Mouse (Mus musculus): ENCODE measurements around the gene Slc35a1. TPM values are rescaled to one million over a fixed set of nuclear protein-coding genes. Genes with fewer than 3 reads are reported as not detected.

The Slc35a1 gene
- polyA plus RNA-seq, 1 experiment from 2014 or later = 49.7 TPM

DNA sequence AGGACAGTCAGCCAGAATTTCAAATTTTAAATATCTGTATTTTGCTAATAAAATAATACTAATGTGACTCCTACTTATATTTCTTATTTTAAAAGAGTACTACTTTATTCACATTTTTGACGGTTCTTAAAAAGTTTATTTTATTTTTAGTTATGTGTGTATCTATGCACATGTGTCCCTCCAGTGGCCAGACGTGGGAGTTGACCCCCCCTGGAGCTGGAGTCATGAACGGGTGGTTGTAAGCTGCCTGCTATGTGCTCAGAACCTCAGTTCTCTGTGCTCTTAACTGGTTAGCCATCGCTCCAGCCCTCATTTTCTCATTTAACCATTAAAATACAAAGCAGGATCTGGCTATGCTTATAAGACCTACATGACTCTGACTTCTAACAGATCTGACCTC, 15.8 kb upstream of the Slc35a1 start:
- no peaks in the 10 kb centered on the region for H3K4me1 ChIP-seq
- no peaks in the 10 kb centered on the region for H3K9me3 ChIP-seq
- no peak overlapping the region for H3K4me3 ChIP-seq
- no peaks in the 10 kb centered on the region for H3K27me3 ChIP-seq (replicated peaks)
- H3K4me2 ChIP-seq (replicated peaks) = no peak overlapping the region
- WGBS = 76% methylated on average over 4 of the region's 4 CpGs
- no peak overlapping the region for H3K27ac ChIP-seq
- no peak overlapping the region for H3K9ac ChIP-seq
- no peak for ATAC-seq (ENCODE audit: low FRiP score, low read depth)
- no peaks in the 10 kb centered on the region for H3K36me3 ChIP-seq

DNA sequence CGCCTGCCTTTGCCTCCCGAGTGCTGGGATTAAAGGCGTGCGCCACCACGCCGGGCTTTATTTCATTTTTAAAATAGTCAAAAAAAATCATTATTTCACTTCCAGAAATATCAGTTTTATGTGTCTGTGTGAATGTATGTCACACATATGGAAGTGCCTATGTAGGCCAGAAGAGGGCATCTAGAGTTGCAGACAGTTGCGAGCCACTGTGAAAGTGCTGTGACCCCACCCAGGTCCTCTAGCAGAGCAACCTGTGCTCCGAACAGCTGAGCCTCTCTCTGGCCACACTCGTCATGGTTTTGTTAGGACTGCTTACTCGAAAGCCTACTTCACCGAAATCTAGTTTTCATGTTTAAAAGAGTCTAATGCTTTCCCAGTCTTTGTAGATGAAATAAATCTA, 15.0 kb upstream of the Slc35a1 start:
- ATAC-seq (ENCODE audit: low FRiP score, low read depth) = no peak
- Histone ChIP-seq H3K4me2 (replicated peaks) (no peak overlapping the region), H3K9me3 (no peaks in the 10 kb centered on the region), H3K36me3 (no peaks in the 10 kb centered on the region), H3K4me3 (no peak overlapping the region), H3K4me1 (no peaks in the 10 kb centered on the region), H3K9ac (no peak overlapping the region), H3K27me3 (replicated peaks) (no peaks in the 10 kb centered on the region), H3K27ac (no peak overlapping the region)
- WGBS = 96% methylated on average over 11 of the region's 11 CpGs

DNA sequence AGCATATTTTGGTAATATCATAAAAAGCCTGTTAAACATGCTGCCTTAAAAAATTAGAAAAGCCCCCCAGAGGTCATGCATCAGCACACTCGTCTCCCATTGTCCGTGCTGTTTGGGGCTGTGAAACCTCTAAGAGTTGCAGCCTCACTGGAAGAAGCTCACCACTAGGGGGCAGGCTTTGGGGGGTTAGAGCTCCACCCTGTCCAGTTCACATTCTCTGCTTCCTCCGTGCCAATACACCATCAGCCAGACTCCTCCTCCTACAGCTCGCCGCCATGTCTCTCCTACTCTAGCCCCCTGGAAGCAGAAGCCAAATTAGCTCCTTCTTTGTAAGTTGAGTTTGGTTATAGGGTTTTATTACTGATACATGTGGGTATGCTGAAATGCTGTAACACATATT, 14.3 kb upstream of the Slc35a1 start:
- Histone ChIP-seq H3K4me1 (no peaks in the 10 kb centered on the region), H3K36me3 (no peaks in the 10 kb centered on the region), H3K27me3 (replicated peaks) (no peaks in the 10 kb centered on the region), H3K4me3 (no peak overlapping the region), H3K9ac (no peak overlapping the region), H3K27ac (no peak overlapping the region), H3K9me3 (no peaks in the 10 kb centered on the region), H3K4me2 (replicated peaks) (no peak overlapping the region)
- ATAC-seq (ENCODE audit: low FRiP score, low read depth) = peak; percentile 56
- WGBS = 49% methylated on average over 5 of the region's 5 CpGs

DNA sequence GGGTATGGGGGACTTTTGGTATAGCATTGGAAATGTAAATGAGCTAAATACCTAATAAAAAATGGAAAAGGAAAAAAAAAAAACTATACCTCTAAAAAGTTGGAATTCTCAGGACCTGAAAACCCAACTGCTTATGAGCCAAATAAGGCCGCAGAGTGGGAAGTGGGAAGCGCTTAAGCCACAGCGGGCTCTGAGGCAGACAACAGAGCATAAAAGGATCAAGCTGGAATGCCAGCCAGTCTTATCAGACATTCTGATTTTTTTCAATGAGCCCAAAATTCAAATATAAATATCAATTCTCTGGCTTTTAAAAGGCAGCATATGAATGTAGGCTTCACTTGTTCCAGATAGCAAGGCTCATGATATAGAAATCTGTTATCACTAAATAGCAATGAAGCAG, 783 bp upstream of the Slc35a1 start:
- peak overlapping the region; percentile 61; the same call in 1 of the 2 replicates for H3K4me2 ChIP-seq (replicated peaks)
- no peak overlapping the region for H3K9ac ChIP-seq
- no peaks in the 10 kb centered on the region for H3K27me3 ChIP-seq (replicated peaks)
- H3K36me3 ChIP-seq = no peaks in the 10 kb centered on the region
- 88% methylated on average over 3 of the region's 3 CpGs for WGBS
- peaks cover 5% of the 10 kb centered on the region; the same call in 1 of the 2 replicates for H3K4me1 ChIP-seq
- no peak overlapping the region for H3K4me3 ChIP-seq
- H3K9me3 ChIP-seq = no peaks in the 10 kb centered on the region
- H3K27ac ChIP-seq = no peak overlapping the region
- ATAC-seq (ENCODE audit: low FRiP score, low read depth) = no peak

DNA sequence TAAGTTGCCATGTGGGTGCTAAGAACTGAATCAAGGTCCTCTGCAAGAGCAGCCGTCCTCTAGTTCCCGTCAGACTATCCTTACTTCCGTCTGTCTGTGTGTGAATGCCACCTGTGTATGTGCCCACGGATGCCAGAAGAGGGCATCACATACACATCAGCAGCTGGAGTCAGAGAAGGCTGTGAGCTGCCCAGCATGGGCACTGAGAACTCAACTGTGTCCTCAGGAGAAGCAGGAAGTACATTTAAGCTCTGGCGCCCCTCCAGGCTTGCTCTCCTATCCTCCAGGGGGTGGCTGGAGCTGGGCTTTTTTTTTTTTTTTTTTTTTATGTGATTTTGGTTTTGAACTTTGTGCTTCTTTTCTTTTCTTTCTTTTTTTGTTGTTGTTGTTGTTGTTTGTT, 6.7 kb downstream of the Slc35a1 start:
- no peak overlapping the region for H3K27ac ChIP-seq
- H3K9me3 ChIP-seq = no peaks in the 10 kb centered on the region
- no peak overlapping the region for H3K4me3 ChIP-seq
- no peaks in the 10 kb centered on the region for H3K4me1 ChIP-seq
- no peak for ATAC-seq (ENCODE audit: low FRiP score, low read depth)
- no peaks in the 10 kb centered on the region for H3K27me3 ChIP-seq (replicated peaks)
- no peak overlapping the region for H3K9ac ChIP-seq
- no peak overlapping the region for H3K4me2 ChIP-seq (replicated peaks)
- 88% methylated on average over 5 of the region's 5 CpGs for WGBS
- peaks cover 35% of the 10 kb centered on the region for H3K36me3 ChIP-seq

DNA sequence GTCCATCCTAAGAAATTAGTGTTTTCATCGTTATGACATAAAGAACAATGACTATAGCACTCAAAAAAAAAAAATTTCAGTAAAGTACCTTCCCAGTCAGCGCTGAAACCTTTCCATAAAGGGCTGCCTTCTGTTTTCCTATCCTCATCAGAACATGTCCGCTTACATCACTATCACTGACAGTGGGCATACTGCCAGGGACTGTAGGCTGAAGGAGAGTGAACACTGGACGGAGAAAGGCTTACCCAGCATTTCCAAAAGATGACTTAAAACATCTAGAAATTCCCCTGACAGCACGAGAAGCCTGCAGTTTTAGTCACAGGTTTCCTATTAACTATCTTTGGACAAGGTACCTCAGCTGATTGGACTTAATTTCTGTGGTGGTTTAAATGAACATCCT, 13.5 kb downstream of the Slc35a1 start:
- H3K4me2 ChIP-seq (replicated peaks) = no peak overlapping the region

DNA sequence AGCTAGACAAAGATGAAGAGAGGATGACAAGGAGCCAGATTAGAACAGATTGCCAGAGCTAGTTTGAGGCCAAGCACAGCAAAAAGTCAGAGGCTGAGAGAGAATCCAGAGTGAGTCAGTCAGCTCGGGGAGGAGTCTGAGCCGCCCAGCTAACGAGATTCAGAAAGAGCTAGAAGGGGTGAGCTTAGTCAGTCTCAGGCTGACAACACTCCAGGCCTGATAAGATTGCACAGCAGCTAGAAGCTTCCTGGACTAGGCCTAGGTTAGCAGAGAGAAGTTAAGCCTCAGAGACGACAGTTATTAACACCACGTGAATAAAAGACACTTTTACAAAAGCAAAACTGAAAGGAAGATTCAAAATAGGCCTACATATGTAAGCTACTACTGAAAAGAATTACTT, 19.3 kb downstream of the Slc35a1 start:
- Histone ChIP-seq H3K4me3 (no peak overlapping the region), H3K9ac (no peak overlapping the region), H3K4me2 (replicated peaks) (no peak overlapping the region), H3K36me3 (peaks cover 49% of the 10 kb centered on the region), H3K9me3 (no peaks in the 10 kb centered on the region), H3K27ac (no peak overlapping the region), H3K4me1 (no peaks in the 10 kb centered on the region), H3K27me3 (replicated peaks) (no peaks in the 10 kb centered on the region)
- WGBS = 94% methylated on average over 5 of the region's 5 CpGs
- no peak for ATAC-seq (ENCODE audit: low FRiP score, low read depth)

More for the DNA sequence above, 13.5 kb downstream of the Slc35a1 start:
- no peaks in the 10 kb centered on the region for H3K27me3 ChIP-seq (replicated peaks)
- ATAC-seq (ENCODE audit: low FRiP score, low read depth) = no peak
- 96% methylated on average over 5 of the region's 5 CpGs for WGBS
- no peak overlapping the region for H3K9ac ChIP-seq
- peaks cover 33% of the 10 kb centered on the region for H3K36me3 ChIP-seq
- H3K9me3 ChIP-seq = no peaks in the 10 kb centered on the region
- H3K4me1 ChIP-seq = no peaks in the 10 kb centered on the region
- no peak overlapping the region for H3K4me3 ChIP-seq
- H3K27ac ChIP-seq = no peak overlapping the region

DNA sequence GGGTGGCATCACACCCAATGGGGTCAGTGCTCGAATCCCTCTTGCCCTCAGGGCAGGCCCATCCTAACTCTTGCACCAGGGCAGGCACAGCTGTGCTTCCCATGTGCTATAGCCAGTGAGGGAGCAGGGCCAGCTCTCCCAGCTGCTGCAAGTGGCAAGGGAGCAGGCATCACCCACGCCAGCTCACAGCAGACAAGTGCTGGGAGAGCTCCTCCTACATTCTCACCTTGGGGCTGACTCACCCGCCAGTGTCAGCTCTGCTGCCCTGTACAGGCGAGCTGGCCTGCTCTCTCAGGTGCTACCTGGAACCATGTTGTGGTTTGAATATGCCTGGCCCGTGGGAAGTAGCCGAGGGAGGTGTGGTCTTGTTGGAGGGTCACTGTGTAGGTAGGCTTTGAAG, 25.3 kb downstream of the Slc35a1 start:
- no peaks in the 10 kb centered on the region for H3K9me3 ChIP-seq
- H3K4me3 ChIP-seq = no peak overlapping the region
- no peaks in the 10 kb centered on the region for H3K27me3 ChIP-seq (replicated peaks)
- no peak for ATAC-seq (ENCODE audit: low FRiP score, low read depth)
- no peaks in the 10 kb centered on the region for H3K4me1 ChIP-seq
- no peak overlapping the region for H3K9ac ChIP-seq
- no peak overlapping the region for H3K27ac ChIP-seq
- WGBS = 89% methylated on average over 6 of the region's 6 CpGs
- no peak overlapping the region for H3K4me2 ChIP-seq (replicated peaks)
- peaks cover 79% of the 10 kb centered on the region for H3K36me3 ChIP-seq

DNA sequence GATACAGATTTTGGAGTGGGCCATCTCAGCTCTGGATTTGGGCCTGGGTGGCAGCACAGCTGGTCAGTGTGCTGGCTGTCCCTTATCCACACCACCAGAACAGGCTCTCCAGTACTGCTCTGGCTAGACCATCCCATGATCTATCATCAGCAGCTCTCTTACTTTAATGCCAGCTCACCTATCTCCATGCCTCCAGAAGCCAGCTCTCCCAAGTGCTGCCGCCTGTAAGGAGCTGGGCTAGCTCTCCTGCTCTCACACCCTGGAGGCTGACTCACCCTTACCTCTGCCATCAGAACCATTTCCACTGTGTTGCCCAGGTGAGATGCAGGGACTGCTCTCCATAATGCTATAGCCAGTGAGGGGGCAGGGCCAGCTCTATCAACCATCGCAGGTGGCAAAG, 25.7 kb downstream of the Slc35a1 start:
- no peak overlapping the region for H3K27ac ChIP-seq
- ATAC-seq (ENCODE audit: low FRiP score, low read depth) = no peak
- H3K4me3 ChIP-seq = no peak overlapping the region
- H3K9ac ChIP-seq = no peak overlapping the region
- no peaks in the 10 kb centered on the region for H3K9me3 ChIP-seq
- WGBS = 94% methylated on average over 2 of the region's 2 CpGs
- H3K4me1 ChIP-seq = no peaks in the 10 kb centered on the region
- H3K27me3 ChIP-seq (replicated peaks) = no peaks in the 10 kb centered on the region
- H3K36me3 ChIP-seq = peaks cover 81% of the 10 kb centered on the region
- H3K4me2 ChIP-seq (replicated peaks) = no peak overlapping the region

DNA sequence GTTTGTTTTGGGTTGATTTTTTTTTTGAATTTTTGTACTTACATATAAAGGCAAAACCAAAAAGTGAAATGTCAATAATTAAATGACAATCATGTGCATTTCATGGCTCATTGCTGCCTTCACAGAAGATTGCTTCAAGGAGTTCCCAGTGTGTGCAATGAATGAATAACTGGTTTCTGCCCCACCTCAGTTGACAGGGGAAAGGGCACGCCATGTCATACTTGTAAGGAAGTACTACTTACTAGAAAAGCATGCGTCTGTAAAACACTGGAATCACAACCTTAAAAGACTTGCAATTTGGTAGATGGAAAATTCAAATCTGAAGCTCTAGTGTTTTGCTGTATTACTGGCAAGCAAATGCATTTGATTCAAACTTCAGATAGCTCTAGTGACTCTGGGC, 28.2 kb downstream of the Slc35a1 start:
- peaks cover 79% of the 10 kb centered on the region for H3K36me3 ChIP-seq
- no peak overlapping the region for H3K4me2 ChIP-seq (replicated peaks)
- H3K27ac ChIP-seq = no peak overlapping the region
- no peak overlapping the region for H3K4me3 ChIP-seq
- H3K27me3 ChIP-seq (replicated peaks) = no peaks in the 10 kb centered on the region
- no peak for ATAC-seq (ENCODE audit: low FRiP score, low read depth)
- no peaks in the 10 kb centered on the region for H3K9me3 ChIP-seq
- H3K9ac ChIP-seq = no peak overlapping the region
- no peaks in the 10 kb centered on the region for H3K4me1 ChIP-seq
- WGBS = 88% methylated on average over 2 of the region's 2 CpGs

DNA sequence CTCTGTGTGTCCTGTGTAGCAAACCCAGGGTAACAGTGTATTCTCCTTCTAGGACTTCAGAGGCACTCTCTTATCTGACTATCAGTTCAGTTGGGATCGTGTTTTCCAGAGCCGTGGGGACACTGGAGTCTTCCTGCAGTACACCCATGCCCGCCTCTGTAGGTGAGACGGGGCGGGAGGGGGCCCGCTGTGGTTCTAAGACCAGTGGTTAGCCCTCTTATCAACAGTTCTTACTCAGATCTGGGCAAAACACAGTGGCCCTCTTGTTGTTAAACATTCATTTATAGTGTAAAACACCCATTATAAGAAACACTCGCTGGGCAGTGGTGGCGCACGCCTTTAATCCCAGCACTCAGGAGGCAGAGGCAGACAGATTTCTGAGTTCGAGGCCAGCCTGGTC, 31.1 kb downstream of the Slc35a1 start:
- ATAC-seq (ENCODE audit: low FRiP score, low read depth) = no peak
- Histone ChIP-seq H3K27ac (no peak overlapping the region), H3K4me3 (no peak overlapping the region), H3K9me3 (no peaks in the 10 kb centered on the region), H3K36me3 (peaks cover 64% of the 10 kb centered on the region), H3K9ac (no peak overlapping the region), H3K27me3 (replicated peaks) (no peaks in the 10 kb centered on the region), H3K4me1 (no peaks in the 10 kb centered on the region), H3K4me2 (replicated peaks) (no peak overlapping the region)
- WGBS = 96% methylated on average over 10 of the region's 10 CpGs

DNA sequence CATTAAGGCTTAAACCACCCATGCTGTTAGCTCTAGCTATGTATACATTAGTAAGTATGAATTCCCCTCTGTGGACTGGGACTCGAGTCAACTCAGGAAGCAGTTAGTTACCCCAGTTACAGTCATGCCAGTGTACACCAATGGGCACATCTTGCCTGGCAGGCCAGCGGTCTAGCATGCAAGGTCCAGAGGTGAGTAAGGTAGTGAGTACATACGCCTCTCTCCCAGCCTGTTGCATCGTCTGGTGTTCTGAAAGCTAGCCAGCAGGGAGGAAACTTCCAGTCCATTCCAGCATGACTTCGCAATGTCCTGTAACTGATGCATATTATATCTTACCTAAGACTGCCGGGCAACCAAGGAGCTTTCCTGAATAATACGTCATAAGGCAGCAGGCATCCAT, 34.1 kb downstream of the Slc35a1 start:
- ATAC-seq (ENCODE audit: low FRiP score, low read depth) = no peak

DNA sequence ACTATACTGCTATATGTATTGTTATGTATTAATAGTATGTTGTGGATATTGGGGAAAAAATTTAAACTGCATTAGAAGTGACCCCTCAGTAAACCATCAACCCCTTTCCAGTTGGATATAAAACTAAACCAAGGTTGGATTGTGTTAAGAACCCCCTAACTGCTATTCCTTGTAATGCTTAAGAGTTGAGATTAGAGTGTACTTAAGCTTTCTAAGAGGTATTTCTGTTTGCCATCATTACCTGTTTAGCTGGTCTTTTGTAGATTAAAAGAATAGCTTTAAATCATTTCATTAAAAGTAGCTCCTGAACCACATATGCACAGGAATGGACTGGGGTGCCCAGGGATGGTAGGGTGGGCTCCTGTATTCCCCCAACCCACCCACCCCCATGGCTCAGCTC, 42.5 kb downstream of the Slc35a1 start:
- ATAC-seq (ENCODE audit: low FRiP score, low read depth) = no peak
- Histone ChIP-seq H3K4me1 (no peaks in the 10 kb centered on the region), H3K27me3 (replicated peaks) (no peaks in the 10 kb centered on the region), H3K4me3 (no peak overlapping the region), H3K27ac (no peak overlapping the region), H3K36me3 (peaks cover 53% of the 10 kb centered on the region), H3K9ac (no peak overlapping the region), H3K9me3 (no peaks in the 10 kb centered on the region), H3K4me2 (replicated peaks) (no peak overlapping the region)

More for the DNA sequence above, 34.1 kb downstream of the Slc35a1 start:
- H3K9me3 ChIP-seq = no peaks in the 10 kb centered on the region
- no peaks in the 10 kb centered on the region for H3K27me3 ChIP-seq (replicated peaks)
- H3K36me3 ChIP-seq = peaks cover 43% of the 10 kb centered on the region
- no peak overlapping the region for H3K9ac ChIP-seq
- H3K27ac ChIP-seq = no peak overlapping the region
- no peaks in the 10 kb centered on the region for H3K4me1 ChIP-seq
- no peak overlapping the region for H3K4me3 ChIP-seq
- 94% methylated on average over 7 of the region's 7 CpGs for WGBS
- no peak overlapping the region for H3K4me2 ChIP-seq (replicated peaks)

All from neural tube, embryonic 12.5 days (tissue).